Mouse (Mus musculus): ENCODE results near the gene Mrpl22.
A peak's percentile ranks its signal among the peaks of the same experiment; 100 is the strongest.

Gene Mrpl22

DNA sequence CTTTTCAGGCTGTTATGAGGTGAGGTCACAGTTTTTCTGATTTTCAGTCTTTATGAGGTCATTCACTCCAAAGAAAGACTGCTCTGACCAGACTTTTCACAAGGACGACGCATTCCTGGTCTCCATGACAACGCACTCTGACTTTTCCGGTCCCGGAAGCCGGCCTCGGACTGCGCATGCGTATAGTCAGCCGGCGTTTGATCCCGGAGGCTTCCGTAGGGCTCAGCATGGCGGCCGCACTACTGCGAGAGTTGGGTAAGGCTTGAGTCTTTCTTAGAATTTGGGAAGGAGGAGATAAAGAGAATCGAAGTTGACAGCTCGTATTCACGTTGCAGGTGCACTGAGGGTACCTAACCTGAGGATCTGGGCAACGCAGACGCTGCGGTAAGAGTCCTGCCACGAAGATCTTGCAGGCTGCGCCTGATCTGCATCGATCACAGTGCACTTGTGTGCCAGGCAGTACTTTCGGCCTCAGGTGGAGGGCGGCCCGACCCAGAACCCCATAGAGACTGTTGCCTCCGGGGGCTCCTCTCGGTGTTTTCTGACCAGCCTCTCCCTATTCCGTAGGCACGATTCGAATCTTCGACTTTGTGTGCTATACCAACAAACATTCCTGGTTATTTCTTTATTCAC, at the start of gene Mrpl22:
TSS of gene Mrpl22 (plus strand) at position 203 of the 633 bp plus-strand sequence.
- peak; percentile 98 for DNase-seq (ENCODE audit: extremely low spot score, low read depth, low spot score)

DNA sequence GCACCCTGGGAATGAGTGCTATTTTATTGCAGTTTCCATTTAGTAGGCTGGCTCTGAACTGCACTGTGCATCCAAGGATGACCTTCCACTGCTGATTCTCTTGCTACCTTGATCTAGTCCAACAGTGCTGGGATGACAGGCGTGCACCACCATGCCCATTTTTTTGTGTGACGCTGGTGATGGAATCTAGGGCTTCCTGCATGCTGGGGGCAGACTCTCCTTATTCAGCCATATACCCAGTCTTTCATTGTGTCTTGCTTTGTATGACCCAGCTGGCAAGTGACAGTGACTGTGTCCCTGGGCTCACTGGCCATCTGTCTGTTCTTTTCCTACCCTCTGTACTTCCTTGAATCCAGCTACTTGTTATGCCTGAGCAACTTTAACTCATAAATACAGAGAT, 47.8 kb upstream of the Mrpl22 start:
- DNase-seq (ENCODE audit: extremely low spot score, low read depth, low spot score), result no peak

DNA sequence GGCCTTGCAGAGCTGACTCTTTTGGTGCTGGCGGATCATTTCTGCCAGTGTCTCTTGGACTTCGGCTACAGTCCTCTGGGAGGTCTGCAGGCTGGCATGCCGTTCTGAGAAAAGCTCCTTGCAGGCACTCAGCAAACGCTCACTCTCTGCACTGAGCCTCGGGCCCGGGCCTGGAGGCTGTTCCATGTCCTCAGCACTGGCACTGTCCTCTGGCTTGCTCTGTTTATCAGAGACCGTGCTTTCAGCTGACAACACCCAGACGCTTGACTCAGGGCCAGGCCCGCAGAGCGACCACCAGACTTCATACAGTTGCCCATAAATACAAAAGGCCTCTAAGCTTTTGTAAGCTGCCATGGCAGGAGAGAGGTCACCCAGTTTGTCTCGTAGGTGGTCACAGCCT, 46.4 kb upstream of the Mrpl22 start:
- DNase-seq (ENCODE audit: extremely low spot score, low read depth, low spot score), result no peak

DNA sequence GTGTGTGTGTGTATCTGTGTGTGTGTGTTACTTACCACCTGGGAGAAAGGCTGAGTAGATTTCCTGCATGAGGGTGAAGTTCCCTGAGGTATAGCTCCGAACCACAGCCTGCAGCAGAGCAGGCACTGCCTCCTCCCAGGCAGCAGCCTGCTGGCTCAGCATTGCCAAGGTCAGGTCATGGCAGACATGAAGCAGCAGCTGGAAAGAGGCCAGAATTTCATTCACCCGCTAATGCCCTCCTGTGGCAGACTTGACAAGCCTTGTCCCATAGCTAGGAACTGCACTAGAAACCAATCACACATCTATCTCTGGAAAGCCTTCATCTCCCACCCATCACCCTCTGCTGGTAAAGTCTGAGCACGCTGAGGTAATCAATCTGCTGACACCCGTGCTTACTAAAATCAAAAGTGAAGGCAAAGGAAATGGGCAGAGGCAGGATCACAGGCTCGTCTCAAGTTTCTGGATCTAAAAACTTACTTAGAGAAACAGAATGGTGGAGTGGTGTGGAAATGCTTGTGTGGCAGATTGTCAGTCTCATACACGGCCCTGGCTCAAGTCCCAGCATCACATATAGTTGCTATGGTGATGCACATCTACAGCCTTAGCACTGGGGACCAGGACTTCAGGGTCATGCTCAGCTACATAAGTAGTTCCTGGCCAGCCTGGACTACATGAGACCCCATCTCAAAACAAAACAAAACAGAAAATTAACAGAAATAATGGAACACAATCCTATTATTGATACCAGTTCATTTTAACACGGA, 44.9 kb upstream of the Mrpl22 start:
- no peak for DNase-seq (ENCODE audit: extremely low spot score, low read depth, low spot score)

DNA sequence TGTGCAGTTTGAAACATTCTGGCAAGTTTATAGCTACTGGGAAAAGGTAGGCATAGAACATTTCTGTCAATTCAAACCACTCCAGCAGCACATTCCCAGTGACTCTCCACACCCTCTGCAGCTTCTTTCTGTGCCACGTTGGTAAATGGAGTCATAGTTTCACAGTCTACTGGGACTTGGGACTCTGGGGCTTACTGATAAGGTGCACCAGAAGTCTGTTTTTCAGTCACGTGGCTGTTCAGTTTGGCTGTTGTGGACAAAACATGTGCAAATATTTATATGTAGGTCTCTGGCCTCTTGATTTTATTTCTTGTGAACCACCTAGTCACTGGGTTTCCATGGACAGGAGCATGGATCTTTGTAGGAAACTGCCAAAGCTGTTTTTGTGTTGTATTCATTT, 43.9 kb upstream of the Mrpl22 start:
- no peak for DNase-seq (ENCODE audit: extremely low spot score, low read depth, low spot score)

DNA sequence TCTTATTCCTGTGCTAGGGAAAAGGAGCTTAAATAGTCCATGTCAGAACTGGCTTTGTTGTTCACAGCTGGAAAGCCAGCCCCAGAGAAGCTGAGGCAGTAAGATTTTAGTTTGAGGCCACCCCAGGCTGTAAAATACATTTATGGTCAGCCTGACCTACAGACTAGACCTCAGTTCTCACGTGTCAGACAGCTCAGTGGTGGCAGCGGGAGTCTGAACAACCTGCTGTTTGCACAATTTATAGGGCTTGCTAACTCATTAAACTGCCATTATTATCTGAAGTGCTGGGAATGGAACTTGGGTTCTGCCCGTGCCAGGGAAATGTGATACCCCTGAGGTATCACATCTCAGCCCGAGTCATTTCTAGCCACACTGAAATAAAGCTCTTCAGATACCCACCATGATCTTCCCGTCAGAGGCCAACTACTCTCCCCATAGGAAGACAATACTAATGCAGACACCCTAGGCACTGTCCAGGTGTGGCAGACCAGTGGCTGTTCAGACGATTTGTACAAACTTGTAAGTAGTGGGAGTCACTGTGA, 42.1 kb upstream of the Mrpl22 start:
- DNase-seq (ENCODE audit: extremely low spot score, low read depth, low spot score), result no peak

DNA sequence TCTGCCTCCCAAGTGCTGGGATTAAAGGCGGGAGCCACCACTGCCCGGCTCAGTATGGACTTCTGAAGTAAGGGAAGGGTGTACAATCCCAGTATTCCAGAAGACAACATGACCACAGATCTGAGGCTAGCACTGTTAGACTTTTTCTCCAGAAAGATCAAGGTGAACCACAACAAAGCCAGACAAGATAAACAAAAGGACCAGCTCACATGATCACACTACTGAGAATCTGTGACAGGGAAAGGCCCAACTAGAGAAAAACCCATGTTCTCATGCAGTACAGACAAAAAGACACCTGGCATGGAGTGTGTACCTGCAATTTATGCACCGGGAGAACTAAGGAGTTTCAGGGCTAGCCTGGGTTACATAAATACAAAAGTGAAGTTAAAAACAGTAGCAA, 39.4 kb upstream of the Mrpl22 start:
- DNase-seq (ENCODE audit: extremely low spot score, low read depth, low spot score), result no peak

DNA sequence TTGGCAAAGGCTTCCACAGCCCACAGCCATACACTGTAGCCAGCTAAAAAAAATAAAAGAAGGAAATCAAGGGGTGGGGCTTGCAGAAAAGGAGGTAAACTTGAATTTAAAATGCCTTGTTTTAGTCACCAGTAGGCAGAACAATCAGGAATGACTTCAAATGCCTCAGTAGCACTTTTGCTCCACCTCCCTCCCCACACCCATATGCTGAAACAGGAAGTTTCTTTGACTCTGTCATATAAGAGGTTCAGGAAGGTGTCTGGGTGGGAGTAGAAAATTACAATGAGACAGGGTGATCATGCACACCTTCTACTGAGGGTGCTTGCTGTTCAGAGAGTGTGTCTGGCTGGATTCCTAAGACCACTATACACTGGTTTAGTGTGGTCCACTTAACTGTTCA, 36.6 kb upstream of the Mrpl22 start:
- DNase-seq (ENCODE audit: extremely low spot score, low read depth, low spot score), result no peak

DNA sequence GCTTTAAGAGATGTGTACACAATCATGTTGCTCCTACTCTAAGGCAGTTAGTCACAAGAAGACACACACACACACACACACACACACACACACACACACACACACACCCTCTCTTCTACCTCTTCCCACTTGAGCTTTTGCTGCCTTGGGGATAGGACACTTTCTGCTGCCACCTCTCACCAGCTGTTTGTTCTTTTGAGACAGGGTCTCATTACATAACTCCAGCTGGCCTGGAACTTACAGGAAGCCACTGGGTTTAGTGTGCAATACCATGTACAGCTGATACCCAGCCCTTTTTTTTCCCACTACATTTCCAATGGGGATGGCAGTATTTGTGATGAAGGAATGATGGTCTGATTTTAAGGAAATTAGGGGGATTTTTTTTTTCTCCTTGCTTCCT, 36.2 kb upstream of the Mrpl22 start:
- DNase-seq (ENCODE audit: extremely low spot score, low read depth, low spot score), result no peak

DNA sequence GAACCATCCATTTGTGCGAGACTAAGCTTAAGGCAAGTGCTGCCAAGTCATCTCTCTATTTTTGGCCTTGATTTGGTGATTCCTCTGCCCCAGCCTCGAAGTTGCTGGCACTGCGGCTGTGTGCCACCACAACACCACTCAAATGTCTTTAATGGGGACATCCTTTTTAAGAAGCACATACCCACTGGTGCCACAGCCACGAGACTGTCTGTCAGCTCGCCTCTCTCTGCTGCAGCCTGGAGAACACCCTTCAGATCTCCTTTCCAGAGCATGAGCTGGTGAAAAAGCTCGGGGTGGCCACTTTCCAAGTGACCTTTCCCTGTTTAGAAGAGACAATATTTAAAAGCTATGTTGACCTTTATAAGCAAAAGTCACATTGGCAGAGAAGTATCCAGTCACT, 34.8 kb upstream of the Mrpl22 start:
- DNase-seq (ENCODE audit: extremely low spot score, low read depth, low spot score), result no peak

DNA sequence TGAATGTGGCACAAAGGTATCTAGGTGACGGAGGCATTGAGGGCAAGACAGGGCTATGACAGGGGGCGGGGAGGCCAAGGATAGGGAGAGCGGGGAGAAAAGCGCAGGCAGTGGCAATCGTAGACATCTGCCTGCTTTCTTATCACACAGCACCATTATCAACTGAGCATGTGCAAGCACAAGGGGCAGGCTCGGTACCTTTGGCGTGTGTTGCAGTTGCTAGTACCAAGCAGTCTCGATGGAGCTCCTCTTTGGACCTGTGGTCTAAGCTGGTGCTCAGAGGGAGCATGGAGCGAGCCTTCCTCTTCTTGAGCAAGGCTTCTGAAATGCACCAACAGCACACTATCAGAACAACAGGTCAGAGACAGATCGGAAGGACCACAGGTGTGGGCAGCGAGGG, 32.6 kb upstream of the Mrpl22 start:
- DNase-seq (ENCODE audit: extremely low spot score, low read depth, low spot score), result no peak

DNA sequence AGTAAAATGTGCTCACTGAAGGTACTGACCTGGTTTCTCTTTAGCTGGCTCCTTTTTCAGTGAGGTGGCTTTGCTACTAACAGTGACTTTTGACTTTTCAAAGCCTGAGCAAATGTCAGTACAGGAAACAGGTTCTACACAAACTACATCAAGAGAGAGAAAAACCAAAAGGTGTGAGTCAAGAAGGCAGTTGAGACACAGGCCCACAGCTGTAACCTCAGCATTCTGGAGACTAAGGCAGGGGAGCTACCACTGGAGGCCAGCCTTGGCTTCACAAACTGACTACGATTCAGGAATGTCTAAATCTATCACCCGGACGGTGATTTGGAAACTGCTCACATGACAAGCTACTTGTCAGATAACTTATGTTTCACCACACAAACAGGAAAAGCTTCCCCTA, 32.0 kb upstream of the Mrpl22 start:
- DNase-seq (ENCODE audit: extremely low spot score, low read depth, low spot score), result no peak

DNA sequence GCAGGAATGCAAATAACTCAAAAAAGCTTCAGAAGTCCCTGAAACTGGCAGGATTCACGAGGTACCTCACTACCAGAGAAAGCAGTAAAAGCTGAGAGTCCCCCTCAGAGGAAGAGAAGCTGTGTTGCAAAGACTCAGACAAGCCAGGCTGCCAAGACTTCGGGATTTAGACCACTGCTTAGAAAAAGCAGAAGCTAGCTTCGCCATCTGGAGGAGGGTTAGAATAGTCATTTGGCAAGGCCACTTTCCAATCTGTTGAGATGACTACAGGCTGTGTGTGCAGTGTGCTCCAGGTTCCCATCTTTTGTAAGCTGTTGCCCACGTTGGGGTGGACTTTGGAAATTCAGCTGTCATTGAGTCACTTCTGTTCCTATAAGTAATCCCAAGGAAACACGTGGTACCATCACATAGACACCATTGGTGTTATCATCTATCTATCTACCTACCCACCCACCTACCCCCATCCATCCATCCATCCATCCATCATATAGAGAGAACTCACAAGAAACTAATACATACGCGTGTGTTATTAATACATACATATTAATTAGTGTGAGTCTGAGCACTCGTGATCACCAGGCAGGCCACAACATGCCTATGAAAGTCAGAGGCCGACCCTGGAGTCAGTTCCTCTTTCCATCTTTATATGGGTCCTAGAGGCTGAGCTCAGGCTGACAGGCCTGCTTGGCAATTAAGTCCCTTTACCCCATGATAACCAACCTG, 27.6 kb upstream of the Mrpl22 start:
- DNase-seq (ENCODE audit: extremely low spot score, low read depth, low spot score), result no peak

DNA sequence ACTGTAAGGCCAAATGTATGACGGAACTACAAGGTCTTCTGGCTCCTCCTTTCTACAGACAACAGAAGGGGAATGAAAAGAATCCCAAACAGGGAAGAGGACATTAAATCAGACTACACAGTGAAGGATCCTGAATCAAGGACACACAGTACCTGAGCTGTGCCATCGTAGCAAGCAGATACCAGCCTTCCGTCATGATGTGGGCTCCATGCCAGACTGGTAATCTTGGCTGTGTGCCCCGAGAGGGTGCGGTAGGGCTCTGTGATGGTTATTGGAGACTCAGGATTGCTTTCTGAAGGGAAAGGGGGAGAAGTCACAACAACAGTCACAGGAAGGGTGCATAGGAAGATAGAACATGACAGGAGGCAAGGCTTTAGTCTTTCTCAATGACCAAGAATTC, 25.2 kb upstream of the Mrpl22 start:
- no peak for DNase-seq (ENCODE audit: extremely low spot score, low read depth, low spot score)

DNA sequence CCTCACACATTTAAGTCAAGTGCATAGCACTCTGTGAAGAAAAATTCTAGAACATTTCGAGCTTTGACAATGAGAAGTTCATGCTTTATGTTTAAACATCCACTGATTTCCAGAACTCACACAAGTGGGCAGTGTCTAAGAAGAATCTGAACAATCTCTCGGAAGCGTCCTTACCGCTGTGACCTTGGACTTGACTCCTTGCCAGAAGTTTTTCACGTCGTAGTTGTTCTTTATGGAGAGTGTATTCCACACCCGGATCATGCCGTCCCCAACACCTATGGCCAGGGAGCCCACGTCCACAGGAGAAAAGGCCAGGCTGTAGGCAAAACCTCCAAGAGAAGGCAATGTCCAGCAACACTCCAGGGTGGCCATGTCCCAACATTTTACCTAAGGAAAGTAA, 16.0 kb upstream of the Mrpl22 start:
- no peak for DNase-seq (ENCODE audit: extremely low spot score, low read depth, low spot score)

DNA sequence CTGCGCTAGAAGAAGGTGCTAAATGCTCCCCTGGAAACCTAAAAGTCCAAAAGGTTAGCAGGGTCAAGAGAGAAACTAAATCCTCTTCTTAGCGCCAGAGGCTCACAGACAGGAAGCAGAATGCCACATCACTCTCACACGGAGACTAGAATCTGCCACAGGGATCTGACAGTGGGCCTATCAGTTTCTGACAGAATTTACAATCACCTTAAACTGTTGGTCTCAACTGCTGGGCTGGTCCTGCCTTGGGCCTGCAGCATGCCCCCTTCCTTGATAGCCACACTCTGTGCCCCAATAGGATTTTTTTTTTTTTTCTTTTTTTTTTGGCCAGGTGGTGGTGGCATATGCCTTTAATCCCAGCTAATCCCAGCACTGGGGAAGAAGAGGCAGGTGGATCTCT, 14.6 kb upstream of the Mrpl22 start:
- no peak for DNase-seq (ENCODE audit: extremely low spot score, low read depth, low spot score)

DNA sequence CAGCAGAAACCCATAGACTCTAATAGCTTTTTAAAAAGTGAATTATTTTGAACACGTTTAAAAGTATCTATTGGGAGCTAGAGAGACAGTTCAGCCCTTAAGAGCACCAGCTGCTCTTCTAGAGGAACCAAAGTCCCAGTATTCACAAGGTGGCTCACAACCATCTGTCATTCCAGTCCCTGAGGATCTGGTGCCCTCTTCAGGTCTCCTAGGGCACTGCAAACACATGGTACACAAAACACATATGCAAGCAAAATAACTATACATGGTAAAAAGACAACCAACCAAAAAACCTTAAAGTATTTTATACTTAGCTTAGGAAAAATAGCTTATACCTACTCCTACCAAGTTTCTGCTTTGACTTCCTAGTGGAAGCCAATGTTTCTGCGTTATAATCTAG, 6.4 kb upstream of the Mrpl22 start:
- no peak for DNase-seq (ENCODE audit: extremely low spot score, low read depth, low spot score)

DNA sequence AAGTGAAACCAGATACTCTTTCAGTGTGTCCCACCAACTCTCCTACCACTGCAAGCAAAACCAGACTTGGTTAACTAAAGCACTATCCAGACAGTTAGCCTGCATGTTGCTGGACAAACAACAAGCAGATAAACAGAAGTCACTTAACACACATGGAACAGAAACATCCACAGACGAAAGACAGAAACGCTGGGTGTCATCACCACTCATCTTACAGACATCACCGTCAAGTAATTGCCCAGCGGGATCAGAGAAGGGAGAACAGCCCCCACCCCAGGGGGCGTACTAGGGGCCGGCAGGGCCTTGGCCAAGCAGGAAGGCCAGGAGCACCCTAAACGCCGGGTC, 3.7 kb upstream of the Mrpl22 start:
- DNase-seq (ENCODE audit: extremely low spot score, low read depth, low spot score), result no peak

DNA sequence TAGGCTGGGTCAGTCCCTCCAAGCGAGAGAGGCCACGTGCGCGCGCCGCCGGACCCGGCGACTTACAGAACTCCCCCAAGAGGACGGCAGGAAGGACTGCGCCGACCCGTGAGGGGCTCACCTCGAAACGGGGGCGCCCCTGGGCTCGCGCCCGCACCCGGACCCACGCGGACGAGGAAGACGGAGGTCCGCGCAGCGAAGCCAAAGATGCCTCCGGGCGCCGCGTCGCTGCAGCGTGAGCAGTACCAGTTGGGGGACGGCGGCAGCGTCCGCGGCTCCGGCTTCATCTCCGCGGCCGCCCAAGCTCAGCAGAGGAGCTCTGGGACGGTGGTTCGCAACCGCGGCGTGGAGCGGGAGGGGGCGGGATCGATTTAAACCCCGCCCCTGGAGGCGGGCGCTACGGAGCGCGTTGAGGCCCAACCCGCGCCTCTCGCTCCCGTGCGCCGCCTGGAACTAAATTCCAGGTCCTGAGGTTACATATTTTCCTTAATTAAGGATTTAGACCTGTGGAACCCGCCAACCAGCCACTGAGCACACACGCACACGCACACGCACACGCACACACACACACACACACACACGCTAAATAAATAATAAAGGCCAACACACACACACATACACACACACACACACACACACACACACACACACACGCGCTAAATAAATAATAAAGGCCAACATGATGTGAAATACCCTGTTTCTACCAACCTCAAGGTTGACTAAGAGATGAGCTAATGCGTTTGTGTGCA, 3.1 kb upstream of the Mrpl22 start, which contains the start of gene Gemin5:
TSS of gene Gemin5 (minus strand) at position 373 of the 749 bp plus-strand sequence.
- no peak for DNase-seq (ENCODE audit: extremely low spot score, low read depth, low spot score)

DNA sequence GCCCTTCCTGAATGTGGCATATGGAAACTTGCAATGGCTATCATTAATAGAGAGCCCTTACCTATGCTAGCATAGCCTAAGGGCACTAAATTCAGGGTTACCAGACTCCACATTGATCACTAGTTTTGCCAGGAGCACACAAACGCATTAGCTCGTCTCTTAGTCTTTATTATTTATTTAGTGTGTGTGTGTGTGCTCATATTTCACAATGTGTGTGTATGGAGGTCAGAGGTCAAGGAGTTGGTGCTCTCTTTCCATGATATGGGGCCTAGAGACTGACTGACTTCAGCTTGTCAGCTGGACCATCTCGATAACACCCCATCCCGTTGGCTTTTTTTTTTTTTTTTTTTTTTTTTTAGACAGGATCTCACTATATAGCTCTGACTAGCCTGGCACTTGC, 1.8 kb upstream of the Mrpl22 start:
- no peak for DNase-seq (ENCODE audit: extremely low spot score, low read depth, low spot score)

DNA sequence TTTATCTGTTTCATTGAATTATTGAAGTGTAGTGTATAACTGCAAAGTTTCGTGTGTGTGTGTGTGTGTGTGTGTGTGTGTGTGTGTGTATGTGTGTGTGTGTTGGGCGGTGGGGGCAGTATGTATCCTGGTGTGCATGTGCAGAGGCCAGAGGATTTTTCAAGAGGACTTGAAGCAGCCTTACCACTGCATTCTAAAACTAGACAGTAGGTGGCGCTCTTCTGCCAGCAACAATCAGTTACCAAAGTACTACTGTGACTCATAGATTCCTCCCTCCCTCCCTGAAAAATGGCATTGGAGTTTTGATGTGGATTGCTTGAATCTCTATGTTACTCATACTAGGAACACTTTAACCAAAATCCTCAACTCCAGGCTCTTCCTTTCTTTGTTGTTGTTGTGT, 8.1 kb downstream of the Mrpl22 start:
- peak; percentile 66 for DNase-seq (ENCODE audit: extremely low spot score, low read depth, low spot score)

All from hindlimb bud, embryonic 11.5 days (tissue).